Mouse (Mus musculus) ES-Bruce4 (cell line): ENCODE measurements at regions not wholly inside any gene's neighbourhood (a gene's known extent, or its start where the extent isn't known, plus 50 kb on each side); places are given as distances from the start of the nearest gene placed in this dataset.

Experiments
- CTCF ChIP-seq: IDR thresholded peaks from one replicate; pipeline ENCODE4 v1.8.1; 2011; ENCODE audit warnings: low read depth, low read length
- EP300 ChIP-seq: IDR thresholded peaks from 2 replicates; pipeline ENCODE4 v1.6.1; 2011; ENCODE audit warnings: low read depth, low read length; ENCODE audit not compliant: insufficient read depth
- POLR2A ChIP-seq: IDR thresholded peaks from one replicate; pipeline ENCODE4 v1.8.1; 2011; ENCODE audit warnings: low read length; ENCODE audit not compliant: insufficient read depth

DNA sequence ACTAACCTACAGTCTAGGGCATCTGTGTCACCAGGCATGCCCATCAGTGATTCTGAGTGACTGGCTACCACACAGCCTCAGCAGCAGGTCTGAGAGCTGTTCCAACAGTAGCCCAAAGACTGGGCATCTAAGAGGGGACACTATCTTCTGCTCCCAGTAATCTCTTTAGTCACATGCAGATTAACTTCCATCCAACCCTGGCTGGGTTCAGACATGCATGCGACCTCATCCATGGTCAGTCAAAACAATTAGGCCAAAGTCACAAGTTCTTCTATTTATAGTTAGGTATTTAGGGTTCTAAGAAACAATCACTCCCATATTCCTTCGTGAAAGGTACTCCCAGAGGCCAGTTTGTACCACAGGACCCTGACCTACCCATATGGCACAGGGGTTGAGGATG lies 138.2 kb upstream of the Teddm2 start:
- no peak for TF ChIP-seq CTCF
- no peak for TF ChIP-seq POLR2A
- no peak for TF ChIP-seq EP300
